Mouse (Mus musculus) MN1 (cell line): Measurements from ENCODE around the gene Samd14.

Experiments
- DNase-seq: peaks from one replicate; pipeline ENCODE4 v3.0.0-alpha.2; 2016; ENCODE audit warnings: low spot score

The Samd14 gene

DNA sequence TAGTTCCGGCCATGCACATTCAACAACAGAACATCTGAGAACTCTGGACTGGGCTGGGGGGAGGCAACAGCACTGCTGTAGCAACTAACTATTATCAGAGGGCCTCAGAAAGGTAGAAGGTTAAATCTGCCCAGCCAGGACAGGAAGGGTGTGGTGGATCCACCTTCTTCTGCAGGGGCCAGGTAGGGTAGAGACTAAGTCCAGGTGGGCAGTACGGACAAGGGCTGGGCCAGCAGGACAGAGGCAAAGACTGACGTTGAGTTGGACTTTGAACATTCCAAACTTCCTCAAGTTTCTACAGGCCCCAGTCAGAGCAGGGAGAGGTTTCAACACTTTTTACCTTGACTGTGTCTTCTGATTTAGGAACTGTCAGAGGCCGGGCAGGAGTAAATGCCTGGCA is 65.0 kb downstream of the Samd14 start:
- DNase-seq, result no peak

DNA sequence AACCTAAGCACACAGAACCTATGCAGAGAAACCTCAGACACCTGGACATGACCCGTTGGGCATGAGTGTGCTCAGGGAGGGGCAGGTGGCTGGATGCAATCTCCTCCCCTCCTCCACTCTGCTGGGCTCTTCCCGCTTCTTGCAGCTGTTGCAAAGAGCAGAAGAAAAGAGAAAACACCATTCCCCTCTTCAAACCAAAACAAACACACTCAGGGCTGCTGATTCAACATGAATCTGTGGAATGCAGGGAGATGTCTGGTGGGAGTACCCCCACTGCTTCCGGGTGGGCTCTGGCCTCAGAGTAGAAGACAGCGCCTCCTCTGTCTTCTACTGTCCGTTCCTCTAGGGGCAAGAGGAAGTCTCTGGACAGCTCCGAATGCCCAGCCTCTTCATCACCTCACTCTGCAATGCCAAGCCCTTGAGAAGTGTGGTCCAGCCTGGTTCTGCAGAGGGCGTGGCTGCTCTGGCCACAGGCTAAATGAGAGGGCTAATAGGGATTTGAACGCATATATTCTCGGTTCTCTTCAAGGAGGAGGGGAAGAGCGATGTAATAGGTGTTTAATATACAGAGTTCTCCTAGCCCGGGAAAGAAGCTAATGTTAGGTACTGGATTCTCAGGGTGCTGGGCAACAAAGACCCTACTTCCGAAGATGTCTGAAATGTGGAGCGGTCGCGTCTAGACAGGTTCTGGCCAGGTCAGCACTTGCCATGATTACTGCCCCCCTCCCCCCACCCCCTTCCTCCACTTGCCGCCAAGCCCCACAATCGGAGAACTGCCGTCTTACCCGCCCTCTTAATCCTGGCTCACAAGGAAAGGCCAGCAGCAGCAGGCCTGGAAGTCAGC is 65.7 kb downstream of the Samd14 start:
- DNase-seq, result no peak
